In the genomic region with DNA sequence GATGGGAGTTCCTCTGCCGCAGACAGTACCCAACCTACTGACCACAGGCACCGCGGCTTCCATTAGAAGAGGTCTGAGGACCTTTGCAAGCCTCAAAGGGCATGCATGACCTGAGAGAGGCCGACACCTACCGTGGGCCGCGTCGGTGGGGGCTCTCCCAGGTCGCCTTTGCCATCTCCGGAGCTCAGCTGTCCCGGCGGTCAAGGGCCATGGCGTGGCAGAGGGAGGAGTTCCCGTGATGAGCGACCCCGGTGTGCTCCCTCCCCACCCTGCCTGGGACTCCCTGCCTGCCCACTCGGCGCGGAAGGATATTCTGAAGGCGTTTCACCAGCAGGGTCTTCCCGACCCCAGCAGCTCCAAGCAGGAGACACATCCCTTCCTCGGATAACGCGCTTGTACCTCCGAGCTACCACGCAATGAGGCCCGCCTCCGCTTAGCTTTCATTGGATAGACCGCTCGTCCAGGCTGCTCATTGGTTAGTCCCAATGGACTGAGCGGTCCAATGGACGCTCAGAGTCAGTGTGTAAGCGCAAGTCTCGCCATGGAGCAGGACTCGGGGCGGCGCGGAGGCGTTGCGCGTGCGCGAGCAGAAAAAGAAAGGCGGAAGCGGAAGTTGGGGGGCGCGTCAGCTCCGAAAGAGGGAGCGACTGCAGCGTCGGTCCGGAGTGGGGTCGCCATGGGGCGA, we compare ENCODE assay signal across 8 mouse cellular contexts. TPM values are rescaled to one million over a fixed set of nuclear protein-coding genes. Genes with fewer than 3 reads are reported as not detected.
A peak's percentile ranks its signal among the peaks of the same experiment; 100 is the strongest.
DNase-seq lines count a peak whose midpoint lies in the region; ATAC-seq lines count a peak whose summit lies in the region.

A gene (minus strand): TSS at position 557 of the 685 bp plus-strand sequence.

- no peaks in the 10 kb centered on the region for H3K27me3 ChIP-seq in heart, embryonic 14.5 days (ENCODE audit: control insufficient read depth, insufficient read depth, low read length)
- H3K27me3 ChIP-seq in liver, embryonic 13.5 days, result no peaks in the 10 kb centered on the region
- H3K27me3 ChIP-seq in stomach, embryonic 16.5 days (ENCODE audit: control insufficient read depth, insufficient read depth, low read length), result no peaks in the 10 kb centered on the region

- H3K36me3 ChIP-seq in heart, embryonic 14.5 days (ENCODE audit: control insufficient read depth, insufficient read depth, low read length), result peaks cover 66% of the 10 kb centered on the region
- H3K36me3 ChIP-seq in liver, embryonic 13.5 days, result peaks cover 65% of the 10 kb centered on the region
- H3K36me3 ChIP-seq in stomach, embryonic 16.5 days (ENCODE audit: control insufficient read depth, insufficient read depth, low read length), result peaks cover 9% of the 10 kb centered on the region

- H3K27ac ChIP-seq in heart, embryonic 14.5 days (replicated peaks in 1 of 2; ENCODE audit: control insufficient read depth in 1 of 2, insufficient read depth in 1 of 2, low read depth in 2 of 2, low read length in 2 of 2), result peak within 1 kb of the TSS; percentile 70 to 80
- peak within 1 kb of the TSS; percentile 76 for H3K27ac ChIP-seq in liver, embryonic 13.5 days
- peak within 1 kb of the TSS; percentile 47; the same call in 1 of the 2 replicates for H3K27ac ChIP-seq in stomach, embryonic 16.5 days (ENCODE audit: low read length)

- peak within 1 kb of the TSS; percentile 97 to 98 for H3K4me3 ChIP-seq in heart, embryonic 14.5 days (ENCODE audit: control insufficient read depth in 1 of 2, insufficient read depth in 1 of 2, low read depth in 1 of 2, low read length in 2 of 2)
- H3K4me3 ChIP-seq in liver, embryonic 13.5 days (replicated peaks), result peak within 1 kb of the TSS; percentile 80
- H3K4me3 ChIP-seq in stomach, embryonic 16.5 days (replicated peaks; ENCODE audit: low read length), result peak within 1 kb of the TSS; percentile 96

- DNase-seq in c-Kit-negative CD71-positive TER-119-positive erythroid progenitor cells, embryonic 14.5 days (ENCODE audit: low read depth, low spot score), result peak; percentile 96
- peak; percentile 97 for DNase-seq in fibroblast of lung, adult 2 months (ENCODE audit: low read depth)
- peak; percentile 96 for DNase-seq in kidney, postnatal 14 days
- DNase-seq in liver, embryonic 13.5 days, result peak; percentile 97
- peak; percentile 98 for DNase-seq in neural tube, embryonic 10.5 days (ENCODE audit: extremely low spot score, low spot score)

- H3K9me3 ChIP-seq in heart, embryonic 14.5 days (ENCODE audit: control insufficient read depth, low read length), result no peaks in the 10 kb centered on the region
- no peaks in the 10 kb centered on the region for H3K9me3 ChIP-seq in liver, embryonic 13.5 days (replicated peaks)
- no peaks in the 10 kb centered on the region for H3K9me3 ChIP-seq in stomach, embryonic 16.5 days (replicated peaks; ENCODE audit: control insufficient read depth, low read length)

- peak within 1 kb of the TSS; percentile 93 for H3K9ac ChIP-seq in heart, embryonic 14.5 days (ENCODE audit: low read length)
- H3K9ac ChIP-seq in liver, embryonic 13.5 days, result peak within 1 kb of the TSS; percentile 89
- peak within 1 kb of the TSS; percentile 91 for H3K9ac ChIP-seq in stomach, embryonic 16.5 days (ENCODE audit: low read length)

- under 1% methylated on average over 53 of the region's 54 CpGs for WGBS in heart, embryonic 14.5 days
- WGBS in liver, embryonic 13.5 days (ENCODE audit: insufficient replicate concordance), result under 1% methylated on average over 53 of the region's 54 CpGs
- WGBS in stomach, embryonic 16.5 days, result under 1% methylated on average over 53 of the region's 54 CpGs

- peaks cover 8 to 16% of the 10 kb centered on the region in 2 experiments for H3K4me1 ChIP-seq in heart, embryonic 14.5 days (ENCODE audit: control insufficient read depth in 2 of 2, insufficient read depth in 2 of 2, low read length in 2 of 2)
- peaks cover 37% of the 10 kb centered on the region for H3K4me1 ChIP-seq in liver, embryonic 13.5 days (replicated peaks)
- peaks cover 13% of the 10 kb centered on the region for H3K4me1 ChIP-seq in stomach, embryonic 16.5 days (ENCODE audit: control insufficient read depth, insufficient read depth, low read length)

- peak within 1 kb of the TSS; percentile 96 for H3K4me2 ChIP-seq in heart, embryonic 14.5 days (ENCODE audit: low read length)
- peak within 1 kb of the TSS; percentile 90 for H3K4me2 ChIP-seq in liver, embryonic 13.5 days
- H3K4me2 ChIP-seq in stomach, embryonic 16.5 days (ENCODE audit: low read depth, low read length), result peak within 1 kb of the TSS; percentile 96

- peak; percentile 100 for ATAC-seq in CD4-positive, CD25-positive, alpha-beta regulatory T cell, adult 4 months
- ATAC-seq in heart, embryonic 14.5 days (ENCODE audit: insufficient number of reproducible peaks, insufficient read depth, low FRiP score, low read depth), result peak; percentile 99
- ATAC-seq in liver, embryonic 13.5 days (ENCODE audit: low read depth), result peak; percentile 100
- peak; percentile 100 for ATAC-seq in stomach, embryonic 16.5 days (ENCODE audit: insufficient read depth, low FRiP score)

RNA-seq across cellular contexts. Expression of the gene that starts here (rescaled TPM):
- polyA plus RNA-seq in CD4-positive, CD25-positive, alpha-beta regulatory T cell, adult 4 months (2017; shearing (Covaris generic)), result 10 to 100 TPM; 34.8 to 44.8 TPM
- 40.0 and 44.4 TPM in 2 replicates for polyA plus RNA-seq in heart, embryonic 14.5 days (2014; fragmentation: Nextera tagmentation; extraction: Ambion mirVana)
- polyA plus RNA-seq in liver, embryonic 13.5 days (2015; fragmentation: Nextera tagmentation; extraction: Ambion mirVana), result 15.9 and 16.0 TPM in 2 replicates
- 35.6 and 38.1 TPM in 2 replicates for polyA plus RNA-seq in stomach, embryonic 16.5 days (2015; fragmentation: Nextera tagmentation; extraction: Ambion mirVana)

Comparison
In these comparisons a context has a peak if more than half of its experiments do, and no peak if none do; other contexts are left out.
1. Peak in every context shown above with its lines: DNase-seq, ATAC-seq, H3K4me3 ChIP-seq and H3K27ac ChIP-seq.